Mouse (Mus musculus): Measurements from ENCODE around the gene Adad2. TPM values are rescaled to one million over a fixed set of nuclear protein-coding genes. Genes with fewer than 3 reads are reported as not detected.

Adad2 gene
- not detected in 2 replicates for polyA plus RNA-seq (2012; rRNA removed)

- DNase-seq (ENCODE audit: low spot score), result no peak
Observed at GRCm38 (mm10) chr8:119612471-119612870, at the start of gene Adad2. Gene Adad2 (plus strand): TSS chr8:119612747.

DNA sequence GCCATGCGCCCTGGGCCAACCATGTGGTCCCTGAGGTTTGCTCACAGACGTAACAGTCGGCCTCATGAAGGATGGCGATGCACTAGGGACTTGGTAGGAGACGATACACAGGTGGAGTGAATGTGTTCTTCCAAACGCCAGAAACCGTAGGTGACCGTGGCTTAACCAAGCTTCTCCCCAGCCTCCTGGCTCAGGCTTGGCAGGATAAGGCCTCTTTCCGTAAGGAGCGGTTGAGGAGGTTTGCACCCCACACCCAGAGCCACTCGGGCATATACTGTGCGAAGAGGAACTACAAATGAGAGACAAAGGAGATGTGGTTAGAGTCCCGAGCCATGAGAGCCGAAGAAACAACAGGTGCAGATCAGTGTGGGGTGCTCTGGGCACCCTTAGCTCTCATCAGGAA lies 48.7 kb upstream of the Adad2 start:
- DNase-seq (ENCODE audit: low spot score), result no peak

- no peak for DNase-seq (ENCODE audit: low spot score)
Observed at GRCm38 (mm10) chr8:119566367-119566766, 46.2 kb upstream of the Adad2 start.

DNA sequence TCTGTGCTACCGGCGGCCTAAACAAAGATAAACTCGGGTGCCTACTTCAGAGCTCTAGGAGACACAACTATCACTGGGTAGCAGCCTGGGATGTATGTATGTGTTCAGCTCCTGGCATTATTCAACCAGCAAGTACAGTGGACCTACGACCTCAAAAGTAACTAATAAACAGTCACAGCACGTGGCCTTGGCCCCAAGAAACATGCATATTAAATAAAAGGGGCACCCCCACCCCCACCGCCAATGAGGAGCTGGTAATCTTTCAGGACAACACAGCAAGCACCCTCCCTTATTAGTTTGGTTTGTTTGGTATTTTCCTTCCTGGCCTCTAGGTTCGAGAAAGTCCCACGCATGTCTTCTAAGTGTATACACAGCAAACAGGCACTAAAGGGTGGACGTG lies 44.3 kb upstream of the Adad2 start:
- no peak for DNase-seq (ENCODE audit: low spot score)

GRCm38 (mm10) chr8:119568951-119569350 lies 43.6 kb upstream of the Adad2 start:
- no peak for DNase-seq (ENCODE audit: low spot score)

- no peak for DNase-seq (ENCODE audit: low spot score)
Observed at GRCm38 (mm10) chr8:119569881-119570280, 42.7 kb upstream of the Adad2 start.

DNA sequence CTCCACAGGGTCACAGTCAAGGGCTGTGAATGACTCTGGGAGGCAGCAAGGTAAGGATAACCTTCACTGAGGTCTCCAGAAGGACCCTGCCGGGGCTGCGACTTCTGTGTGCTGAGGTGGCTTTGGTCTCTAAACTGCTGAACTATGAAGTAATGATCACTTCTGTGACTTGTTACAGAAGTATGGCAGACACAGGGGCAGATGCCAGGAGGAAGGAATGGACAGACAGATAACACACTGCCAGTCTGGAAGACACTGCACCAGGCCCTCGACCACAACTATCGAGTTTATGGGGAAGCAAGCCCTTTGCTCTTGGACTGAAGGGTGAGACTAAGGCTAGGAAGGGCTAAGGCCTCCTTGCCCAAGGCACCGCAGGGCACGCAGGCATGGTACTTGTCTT lies 41.4 kb upstream of the Adad2 start:
- no peak for DNase-seq (ENCODE audit: low spot score)

- no peak for DNase-seq (ENCODE audit: low spot score)
Observed at GRCm38 (mm10) chr8:119572411-119572810, 40.1 kb upstream of the Adad2 start.

GRCm38 (mm10) chr8:119574437-119575365 lies 37.8 kb upstream of the Adad2 start, which contains the start of the genes Hsdl1 and Dnaaf1:
Gene Hsdl1 (minus strand): TSS chr8:119575183.
Gene Dnaaf1 (plus strand): TSS chr8:119575235.
- peak; percentile 98 for DNase-seq (ENCODE audit: low spot score)

DNA sequence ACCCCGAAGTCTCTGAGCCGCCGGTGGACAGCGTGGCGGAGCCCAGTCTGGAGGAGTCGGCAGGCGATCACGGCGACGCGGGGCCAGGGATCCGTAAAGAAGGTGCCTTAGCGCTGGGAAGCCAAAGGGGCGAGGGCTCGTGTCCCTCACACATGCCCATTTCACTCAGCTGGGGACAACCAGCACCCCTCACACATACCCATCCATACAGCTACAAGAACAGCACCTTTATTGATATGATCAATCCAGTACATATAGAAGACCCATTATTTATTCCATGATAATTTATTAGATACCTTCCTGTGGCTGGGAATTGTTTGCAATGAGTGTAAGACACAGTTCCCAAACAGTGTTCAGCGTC lies 37.2 kb upstream of the Adad2 start:
- no peak for DNase-seq (ENCODE audit: low spot score)

GRCm38 (mm10) chr8:119579096-119579495 lies 33.5 kb upstream of the Adad2 start:
- no peak for DNase-seq (ENCODE audit: low spot score)

DNA sequence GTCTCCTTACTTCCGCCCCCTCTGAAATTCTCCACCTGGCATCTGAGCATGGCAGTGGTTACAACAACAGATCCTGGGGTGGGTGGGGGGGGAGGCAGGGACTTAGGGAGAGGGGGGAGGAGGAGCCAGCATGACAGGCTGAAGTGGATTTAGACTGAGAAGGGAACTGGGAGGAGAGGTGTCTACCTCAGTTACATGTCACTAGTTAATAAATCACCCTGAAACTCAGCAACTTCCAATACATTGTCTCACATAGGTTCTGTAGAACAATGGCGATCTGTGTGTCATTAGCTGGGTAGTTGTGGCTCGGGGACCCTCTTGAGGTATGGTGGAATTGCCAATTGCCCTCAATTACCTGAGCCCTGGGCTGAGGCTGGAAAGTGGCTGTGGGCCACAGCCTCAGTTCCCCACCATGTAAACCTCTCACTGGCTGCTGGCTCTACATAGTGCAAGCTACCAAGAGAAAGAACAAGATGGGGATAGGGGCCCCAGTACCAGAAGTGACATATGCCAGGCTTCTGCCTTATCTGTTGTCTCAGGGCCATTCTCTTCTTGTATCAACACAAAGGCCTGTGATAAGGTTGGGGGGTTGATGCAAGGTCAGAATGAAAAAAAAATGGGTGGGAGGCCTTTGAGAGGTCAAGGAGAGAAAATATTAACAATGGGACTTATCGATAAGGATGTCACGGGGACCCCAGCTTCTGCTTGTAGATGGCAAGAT lies 31.9 kb upstream of the Adad2 start:
- DNase-seq (ENCODE audit: low spot score), result no peak

- DNase-seq (ENCODE audit: low spot score), result no peak
Observed at GRCm38 (mm10) chr8:119585901-119586300, 26.6 kb upstream of the Adad2 start.

DNA sequence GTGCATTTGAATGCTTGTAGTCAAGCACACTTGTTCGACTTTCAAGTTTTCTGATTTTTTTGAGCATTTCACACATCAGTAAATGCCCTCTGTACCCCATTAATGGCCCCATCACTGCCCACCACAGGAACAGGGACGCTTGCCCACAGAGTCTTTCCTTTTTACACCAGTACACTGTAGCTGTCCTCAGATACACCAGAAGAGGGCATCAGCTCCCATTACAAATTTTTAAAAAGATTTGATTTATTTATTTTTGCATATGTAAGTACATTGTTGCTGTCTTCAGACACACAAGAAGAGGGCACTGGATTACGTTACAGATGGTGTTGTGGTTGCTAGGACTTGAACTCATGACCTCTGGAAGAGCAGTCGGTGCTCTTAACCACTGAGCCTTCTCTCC lies 24.2 kb upstream of the Adad2 start:
- DNase-seq (ENCODE audit: low spot score), result no peak

- DNase-seq (ENCODE audit: low spot score), result no peak
Observed at GRCm38 (mm10) chr8:119588844-119589243, 23.7 kb upstream of the Adad2 start.

- no peak for DNase-seq (ENCODE audit: low spot score)
Observed at GRCm38 (mm10) chr8:119590348-119590747, 22.2 kb upstream of the Adad2 start.

- no peak for DNase-seq (ENCODE audit: low spot score)
Observed at GRCm38 (mm10) chr8:119591456-119591855, 21.1 kb upstream of the Adad2 start.

GRCm38 (mm10) chr8:119603771-119604170 lies 8.8 kb upstream of the Adad2 start:
- no peak for DNase-seq (ENCODE audit: low spot score)

DNA sequence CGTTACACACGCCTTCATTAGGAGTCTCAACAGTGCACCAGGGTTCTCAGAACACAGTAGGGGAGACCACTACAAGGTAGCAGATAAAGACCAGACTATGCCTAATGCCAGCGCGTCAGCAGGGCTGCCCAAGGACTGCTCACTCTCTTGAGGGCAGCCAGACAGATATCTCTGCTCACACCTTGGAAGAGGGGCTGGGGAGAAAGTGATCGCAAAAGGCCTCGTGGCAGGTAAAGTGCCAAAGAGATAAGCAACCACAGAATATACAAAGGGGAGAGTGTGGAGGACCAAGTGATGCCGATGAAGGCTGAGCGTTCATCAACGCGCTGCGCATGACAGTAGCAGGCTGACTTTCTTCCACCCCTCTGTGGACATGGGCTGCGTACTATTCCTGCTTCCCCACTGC lies 8.1 kb upstream of the Adad2 start:
- no peak for DNase-seq (ENCODE audit: low spot score)

- DNase-seq (ENCODE audit: low spot score), result peak; percentile 79
Observed at GRCm38 (mm10) chr8:119604996-119605395, 7.6 kb upstream of the Adad2 start, which contains the start of gene Taf1c. Gene Taf1c (minus strand): TSS chr8:119605222.

DNA sequence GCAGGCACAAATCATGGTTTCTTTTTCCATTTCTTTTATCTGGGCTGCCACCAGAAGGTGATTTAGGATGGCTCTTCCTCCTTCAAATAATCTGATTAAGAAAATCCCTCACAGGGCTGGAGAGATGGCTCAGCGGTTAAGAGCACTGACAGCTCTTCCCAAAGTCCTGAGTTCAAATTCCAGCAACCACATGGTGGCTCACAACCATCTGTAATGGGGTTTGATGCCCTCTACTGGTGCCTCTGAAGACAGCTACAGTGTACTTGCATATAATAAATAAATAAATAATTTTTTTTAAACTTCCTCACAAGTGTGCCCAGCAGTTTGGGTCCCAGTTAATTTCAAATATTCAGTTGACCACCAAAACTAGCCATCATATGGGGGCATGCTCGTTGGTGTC lies 6.3 kb upstream of the Adad2 start:
- DNase-seq (ENCODE audit: low spot score), result no peak

GRCm38 (mm10) chr8:119615096-119615495 lies 2.5 kb downstream of the Adad2 start:
- no peak for DNase-seq (ENCODE audit: low spot score)

- DNase-seq (ENCODE audit: low spot score), result no peak
Observed at GRCm38 (mm10) chr8:119616358-119616757, 3.8 kb downstream of the Adad2 start.
